Mouse (Mus musculus) A20 (cell line): ENCODE measurements around the gene Fam83d.

Source experiments
- DNase-seq: peaks from one replicate; pipeline ENCODE4 v3.0.0-alpha.2; 2011; ENCODE audit warnings: low read depth, low spot score

Gene Fam83d

DNA sequence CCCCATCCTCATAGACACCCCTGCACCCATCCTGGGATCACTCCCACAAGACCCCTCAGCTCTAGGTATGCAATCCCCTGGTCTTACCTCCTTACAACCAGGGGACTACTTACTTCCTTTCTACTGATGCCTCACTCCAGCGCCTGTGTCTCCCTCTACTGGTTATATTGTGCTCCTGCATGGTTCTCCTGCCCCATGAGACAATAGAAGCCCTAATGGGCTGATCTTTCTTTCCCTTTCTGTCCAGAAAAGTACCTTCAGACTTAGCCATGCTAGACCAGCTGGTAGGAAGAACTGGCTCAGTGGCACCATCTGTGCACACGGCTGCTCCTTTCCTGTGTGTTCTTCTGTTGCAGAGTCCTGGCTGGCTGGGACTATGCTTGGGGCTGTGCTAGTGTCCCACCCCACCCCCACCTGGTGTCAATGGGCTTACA, 22.8 kb upstream of the Fam83d start:
- DNase-seq = peak; percentile 85

GRCm38 (mm10) chr2:158746164-158746563, 21.7 kb upstream of the Fam83d start:
- peak; percentile 65 for DNase-seq

DNA sequence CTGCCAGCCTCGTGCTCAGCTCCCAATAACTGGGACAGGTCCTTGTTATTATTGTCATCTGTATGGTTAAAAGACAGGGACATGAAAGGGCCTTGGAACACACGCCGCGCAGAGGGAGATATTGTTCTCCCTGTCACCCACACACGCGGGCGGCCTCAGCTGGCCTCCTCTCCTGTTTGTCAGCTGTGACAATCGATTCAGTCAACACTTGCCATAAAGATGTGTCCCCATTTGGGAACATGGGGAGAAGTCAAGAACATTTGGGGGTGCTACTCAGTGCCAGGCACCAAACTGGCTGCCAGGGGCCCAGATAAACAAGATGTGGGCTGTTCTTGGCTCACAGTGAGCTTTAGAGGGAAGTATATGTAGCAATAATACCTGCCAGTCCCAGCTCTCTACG, 18.5 kb upstream of the Fam83d start:
- DNase-seq = no peak

- no peak for DNase-seq
These were observed 7.7 kb upstream of the Fam83d start for GRCm38 (mm10) chr2:158760231-158760630.

- DNase-seq = no peak
These were observed 5.6 kb upstream of the Fam83d start for GRCm38 (mm10) chr2:158762339-158762738.

GRCm38 (mm10) chr2:158768350-158768749, 457 bp downstream of the Fam83d start:
- DNase-seq = peak; percentile 80

- DNase-seq = no peak
These were observed 878 bp downstream of the Fam83d start for GRCm38 (mm10) chr2:158768771-158769170.

GRCm38 (mm10) chr2:158770126-158770757, 2.3 kb downstream of the Fam83d start:
- DNase-seq = no peak

DNA sequence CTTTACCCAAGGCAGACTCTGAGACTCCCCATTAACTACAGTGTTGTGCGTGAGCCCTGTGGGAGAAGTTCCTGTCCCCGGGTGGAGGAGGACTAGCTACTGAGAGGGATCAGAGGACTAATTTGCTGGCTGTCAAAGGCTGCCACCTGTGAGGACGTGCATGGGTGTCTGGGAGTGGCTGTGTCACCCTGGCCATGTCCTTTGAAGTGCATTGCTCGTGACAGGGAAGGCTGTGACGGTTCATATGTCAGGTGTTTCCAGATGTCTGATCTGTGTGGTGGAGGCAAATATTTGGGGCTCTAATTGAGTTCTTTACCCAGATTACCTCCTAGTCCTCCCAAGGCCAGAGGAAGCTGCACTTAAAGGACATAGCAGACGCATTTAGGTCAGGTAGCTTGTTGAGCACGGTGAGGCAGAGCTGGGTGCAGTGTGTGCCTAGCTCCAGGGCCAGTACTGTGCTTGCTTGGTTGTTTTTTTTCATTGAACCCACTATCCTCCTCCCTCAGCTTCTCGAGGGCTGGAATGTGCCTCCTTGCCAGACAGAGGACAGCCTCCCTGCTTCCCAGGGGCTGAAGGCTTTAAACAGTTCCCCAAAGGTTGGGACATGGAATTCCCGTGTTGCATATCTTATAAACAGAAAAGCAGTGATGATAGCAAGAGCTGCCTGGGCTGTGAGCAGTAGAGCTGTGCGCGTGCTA, 3.3 kb downstream of the Fam83d start:
- DNase-seq = no peak

DNA sequence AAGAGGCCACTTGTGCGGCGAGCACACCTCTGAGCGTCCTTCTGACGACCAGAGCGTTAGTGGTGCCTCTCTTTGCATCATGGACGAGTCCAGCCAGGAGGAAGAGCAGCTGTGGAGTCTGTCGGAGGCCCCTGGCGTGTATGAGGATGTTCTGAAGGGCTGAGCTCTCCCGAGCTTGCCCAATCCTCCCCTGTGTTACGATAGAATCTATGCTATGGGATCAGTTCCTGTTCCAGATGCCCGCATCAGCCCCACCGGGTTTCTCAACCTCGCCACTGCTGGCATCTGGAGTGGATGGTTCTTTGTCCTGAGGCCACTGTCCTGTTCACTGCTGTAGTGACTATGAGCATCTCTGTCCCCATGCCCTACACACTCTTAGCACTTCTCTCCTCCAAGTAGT, 4.9 kb downstream of the Fam83d start:
- DNase-seq = no peak

- DNase-seq = no peak
These were observed 7.0 kb downstream of the Fam83d start for GRCm38 (mm10) chr2:158774886-158775285.

DNA sequence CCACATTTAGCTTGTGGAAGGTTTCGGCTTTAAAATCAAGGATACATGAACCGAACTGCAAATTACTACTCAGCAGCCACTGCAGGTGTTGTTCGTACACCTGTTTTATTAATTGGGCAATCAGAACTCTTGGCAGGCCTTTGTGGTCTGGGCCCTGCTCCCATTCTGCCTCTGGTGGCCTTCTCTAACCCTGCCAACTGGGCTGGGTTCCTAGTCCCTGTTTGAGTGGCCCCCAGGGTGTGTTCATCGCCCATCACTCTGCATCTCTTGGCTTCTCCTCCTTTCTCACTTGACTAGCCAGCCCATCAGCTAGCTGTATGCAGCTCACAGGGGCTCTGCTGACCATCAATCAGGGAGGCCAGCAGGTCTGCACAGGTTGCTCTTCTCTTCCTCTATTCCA, 8.8 kb downstream of the Fam83d start:
- no peak for DNase-seq

GRCm38 (mm10) chr2:158777490-158777889, 9.6 kb downstream of the Fam83d start:
- no peak for DNase-seq

- no peak for DNase-seq
These were observed 10.5 kb downstream of the Fam83d start for GRCm38 (mm10) chr2:158778349-158778748.

- DNase-seq = no peak
These were observed 13.2 kb downstream of the Fam83d start for GRCm38 (mm10) chr2:158781126-158781525.

DNA sequence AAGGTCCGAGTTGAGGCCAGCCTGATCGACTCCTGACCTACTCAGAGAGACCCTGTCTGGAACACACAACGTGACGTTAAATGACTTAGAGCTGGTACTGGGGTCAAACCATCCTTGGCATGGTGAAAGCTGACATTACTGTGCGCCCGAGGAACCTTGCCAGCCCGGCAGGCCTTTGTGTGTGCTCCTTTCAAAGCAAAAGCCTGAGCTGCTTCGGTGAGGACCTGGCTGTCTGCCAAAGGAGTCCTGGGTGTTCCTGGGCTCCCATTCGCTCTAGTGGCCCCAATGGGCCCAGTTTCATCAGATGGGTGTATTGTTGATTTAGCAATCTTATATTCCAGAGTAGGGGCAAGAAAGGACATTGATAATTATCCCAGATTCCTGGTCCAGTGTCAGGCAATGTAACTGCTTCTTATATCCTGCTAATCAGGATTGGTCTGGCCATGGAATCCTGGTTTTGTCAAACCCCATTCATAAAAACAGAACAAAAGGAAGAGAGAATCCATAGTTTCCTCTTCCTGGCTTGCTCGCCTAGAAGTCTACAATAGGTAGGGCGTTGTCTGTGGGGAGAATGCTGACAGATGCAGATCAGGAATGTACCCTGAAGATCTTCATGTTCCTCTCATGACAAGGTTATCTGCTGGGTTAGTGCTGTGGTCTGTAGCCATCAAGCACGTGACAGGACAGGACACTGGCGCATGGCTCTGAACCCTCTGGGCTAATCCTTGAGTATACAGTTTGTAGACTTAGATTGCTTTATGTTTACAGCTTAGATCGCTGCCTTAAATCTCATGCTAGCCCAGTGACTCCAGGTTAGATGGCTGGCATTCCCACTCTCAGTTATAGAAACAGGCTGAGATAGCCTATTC, 19.3 kb downstream of the Fam83d start:
- no peak for DNase-seq

DNA sequence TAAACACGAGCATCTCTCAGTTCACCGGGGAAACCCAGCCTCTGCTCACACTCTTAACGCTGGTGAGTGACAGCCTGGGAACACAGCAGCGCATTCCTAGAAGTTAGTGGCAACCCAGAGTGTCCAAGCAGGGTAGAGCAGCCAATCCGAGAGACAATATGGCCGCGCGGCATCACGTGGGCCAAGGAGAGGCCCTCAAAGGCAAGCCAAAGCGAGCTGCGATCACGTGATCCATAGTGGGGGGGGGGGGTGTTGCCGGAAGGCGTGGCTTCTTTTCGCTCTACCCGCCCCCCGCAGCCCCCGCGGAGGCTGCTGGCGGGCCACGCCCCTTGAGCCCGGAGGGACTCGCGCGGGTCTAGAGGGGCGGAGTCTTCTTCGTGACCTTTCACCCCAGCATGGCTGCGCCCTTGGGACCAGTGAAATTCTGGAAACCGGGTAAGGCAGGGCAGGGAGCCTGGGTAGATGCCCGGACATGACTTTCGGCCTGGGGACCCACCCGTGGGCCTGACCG, 26.7 kb downstream of the Fam83d start, which contains the start of gene Dhx35:
Gene Dhx35 (plus strand): TSS at position 314 of the 511 bp plus-strand sequence.
- peak; percentile 98 for DNase-seq

GRCm38 (mm10) chr2:158795043-158795442, 27.1 kb downstream of the Fam83d start:
- DNase-seq = no peak

GRCm38 (mm10) chr2:158795875-158796274, 28.0 kb downstream of the Fam83d start:
- DNase-seq = no peak

GRCm38 (mm10) chr2:158799328-158799727, 31.4 kb downstream of the Fam83d start:
- no peak for DNase-seq

GRCm38 (mm10) chr2:158800788-158801187, 32.9 kb downstream of the Fam83d start:
- no peak for DNase-seq

DNA sequence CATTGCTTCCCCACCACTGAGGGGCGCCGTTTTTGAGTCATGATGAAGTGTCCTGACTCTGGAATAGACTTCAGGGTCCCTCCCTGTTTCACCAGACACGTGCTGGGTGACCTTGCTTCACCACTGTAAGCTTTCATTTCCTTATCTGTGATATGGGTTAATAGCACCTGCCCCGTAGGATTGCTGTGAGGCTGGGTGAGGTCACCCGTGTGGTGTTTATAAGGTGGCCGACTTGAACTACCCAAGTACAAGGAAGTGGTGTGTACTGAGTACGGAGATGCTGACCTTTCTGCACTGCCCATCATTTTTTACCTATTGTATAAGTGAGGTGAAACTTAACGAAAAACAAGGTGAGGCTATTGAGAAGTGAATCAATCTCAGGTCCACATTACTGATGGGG, 35.7 kb downstream of the Fam83d start:
- peak; percentile 28 for DNase-seq
